Mouse (Mus musculus) kidney, postnatal 36 days (tissue): ENCODE data around the gene Nrtn.

Experiments used
- DNase-seq, 2 experiments: peaks; one replicate each; pipeline ENCODE4 v3.0.0; 2021 to 2022; ENCODE audit warnings: mixed read lengths in 2 of 2

The Nrtn gene

DNA sequence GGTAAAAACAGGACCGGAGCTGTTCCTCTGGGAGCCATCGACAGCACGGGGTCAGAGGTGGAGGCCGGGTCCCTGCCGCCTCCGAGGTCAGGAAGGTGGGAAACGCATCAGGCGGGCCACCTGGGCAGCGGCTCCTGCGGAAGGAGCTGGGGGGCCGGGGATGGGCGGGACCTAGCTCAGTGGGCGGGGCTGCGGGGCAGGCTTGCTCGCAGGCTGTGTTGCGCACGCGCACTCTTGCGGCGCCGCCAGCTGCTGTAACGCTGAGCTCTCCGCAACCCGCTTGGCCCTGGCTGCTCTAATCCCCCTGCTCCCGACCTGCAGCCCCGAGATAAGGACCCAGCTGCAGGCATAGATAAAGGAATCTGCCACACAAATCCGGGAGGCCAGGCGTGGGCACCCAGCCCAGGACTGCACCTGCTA lies 4.7 kb upstream of the Nrtn start:
- peak; percentile 89 to 97 for DNase-seq

- no peak for DNase-seq
These were observed 3.7 kb upstream of the Nrtn start for GRCm38 (mm10) chr17:56761077-56761476.

DNA sequence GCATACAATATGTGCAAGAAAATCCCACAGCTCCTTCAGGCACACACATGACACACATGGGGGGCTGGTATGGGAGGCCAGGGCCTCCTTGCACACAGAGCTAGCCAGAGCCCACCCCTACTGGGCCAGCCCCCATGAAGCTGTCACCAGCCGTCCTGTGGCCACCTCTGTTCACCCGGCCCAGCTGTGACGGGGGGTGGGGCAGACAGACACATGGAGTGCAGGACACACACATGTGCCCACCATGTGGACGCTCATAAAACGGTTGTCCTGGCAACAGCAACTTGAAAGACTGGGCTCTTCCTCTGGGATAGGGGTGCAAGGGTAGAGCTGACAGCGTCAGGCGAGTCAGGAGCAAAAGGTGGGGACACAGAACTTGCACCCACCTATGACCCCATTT lies 1.9 kb upstream of the Nrtn start:
- no peak for DNase-seq

DNA sequence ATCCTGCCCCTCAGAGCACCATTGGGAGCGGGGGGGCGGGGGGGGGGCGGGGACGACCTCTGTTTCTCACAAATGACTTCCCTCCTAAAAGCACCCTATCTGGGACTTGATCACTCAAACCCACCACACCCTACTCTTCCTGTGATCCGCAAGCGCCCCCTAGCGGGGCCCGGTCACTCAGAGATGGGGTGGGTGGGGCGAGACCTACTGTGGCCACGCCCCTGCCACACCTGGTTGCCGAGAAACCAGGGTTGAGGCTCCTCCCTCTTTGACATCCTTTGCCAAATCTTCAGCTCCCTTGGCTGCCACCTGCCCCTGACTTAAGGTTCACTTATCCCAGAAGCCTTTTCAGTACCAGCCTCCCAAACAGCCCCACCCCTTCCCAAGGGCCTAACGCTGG lies 802 bp upstream of the Nrtn start:
- peak; percentile 76 to 92 for DNase-seq

DNA sequence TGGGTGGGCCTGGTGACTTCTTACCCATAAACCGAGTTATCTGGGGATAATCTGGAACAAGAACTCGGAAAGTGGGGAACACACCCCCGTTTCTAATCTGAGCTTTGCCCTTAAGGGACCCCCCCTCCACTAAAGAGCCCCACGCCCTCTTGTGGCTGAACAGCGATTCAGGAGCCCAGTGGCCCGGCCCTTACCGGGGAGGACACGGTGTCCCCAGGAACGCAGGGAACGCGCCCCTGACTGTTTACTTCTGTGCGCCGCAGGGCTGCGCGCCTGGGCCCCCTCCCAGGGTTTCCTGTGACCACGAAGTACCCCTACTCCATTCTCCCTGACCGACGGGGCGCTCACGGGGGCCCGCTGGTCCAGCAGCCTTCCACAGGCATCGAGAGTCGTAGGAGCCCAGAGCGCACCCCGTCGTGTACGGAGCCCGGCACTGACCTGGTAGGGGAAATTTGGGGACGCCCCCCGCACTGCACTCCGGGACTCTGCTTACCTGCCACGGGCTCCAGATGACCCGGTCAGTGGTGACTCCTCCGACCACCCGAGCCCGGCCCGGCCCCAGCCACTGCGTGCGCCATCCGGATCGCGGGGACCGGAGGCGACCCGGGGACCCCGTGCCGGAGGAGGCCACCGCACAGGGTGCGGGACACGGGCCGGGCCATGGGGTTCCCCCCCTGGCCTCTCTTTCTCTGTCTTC lies 479 bp downstream of the Nrtn start:
- peak; percentile 40 to 70 for DNase-seq

DNA sequence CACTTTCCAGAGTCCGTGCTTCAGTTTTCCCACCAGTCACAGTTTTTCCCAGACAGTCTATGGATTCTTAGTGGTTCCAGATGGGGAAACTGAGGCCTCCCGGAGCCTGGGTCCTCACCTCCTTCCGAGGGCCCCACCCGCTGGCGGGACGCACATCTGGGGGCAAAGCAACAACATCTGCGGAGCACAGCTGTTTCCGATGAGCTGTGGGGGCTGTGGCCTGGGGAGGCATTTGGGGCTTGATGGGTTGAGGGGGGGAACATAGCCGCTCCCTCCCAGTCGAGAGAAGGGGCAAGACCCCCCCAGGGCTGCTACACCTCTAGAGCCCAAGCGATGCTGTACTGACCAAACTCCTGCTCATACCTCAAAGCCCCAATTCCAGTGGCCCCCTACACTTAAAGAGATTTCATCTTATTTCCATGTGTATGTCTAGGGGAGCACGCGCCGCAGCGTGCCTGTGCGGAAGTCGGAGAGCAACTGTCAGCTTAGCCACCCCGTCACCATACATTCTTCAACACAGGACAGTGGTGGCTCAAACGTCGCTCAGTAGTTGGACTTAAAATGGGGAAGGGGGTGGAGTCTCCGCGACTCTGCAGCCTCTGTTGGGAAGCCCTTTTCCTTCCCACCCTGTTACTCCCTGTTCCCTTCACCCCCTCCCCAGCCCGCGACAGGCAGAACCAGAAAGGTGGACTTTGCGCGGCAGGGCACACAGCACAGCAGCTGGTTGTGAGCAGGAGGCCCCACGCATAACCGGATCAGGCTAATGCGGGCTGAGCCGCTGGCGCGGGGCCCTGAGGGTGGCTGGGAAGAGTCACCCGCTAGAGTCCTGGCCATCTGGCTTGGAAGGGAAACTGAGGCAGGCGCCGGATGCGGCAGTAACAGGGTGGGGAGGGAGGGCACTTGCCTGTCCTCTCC lies 2.8 kb downstream of the Nrtn start:
- peak; percentile 33 to 67 for DNase-seq

GRCm38 (mm10) chr17:56753452-56753851 lies 3.9 kb downstream of the Nrtn start:
- DNase-seq: peak in 1 of 2 experiments; percentile 33

DNA sequence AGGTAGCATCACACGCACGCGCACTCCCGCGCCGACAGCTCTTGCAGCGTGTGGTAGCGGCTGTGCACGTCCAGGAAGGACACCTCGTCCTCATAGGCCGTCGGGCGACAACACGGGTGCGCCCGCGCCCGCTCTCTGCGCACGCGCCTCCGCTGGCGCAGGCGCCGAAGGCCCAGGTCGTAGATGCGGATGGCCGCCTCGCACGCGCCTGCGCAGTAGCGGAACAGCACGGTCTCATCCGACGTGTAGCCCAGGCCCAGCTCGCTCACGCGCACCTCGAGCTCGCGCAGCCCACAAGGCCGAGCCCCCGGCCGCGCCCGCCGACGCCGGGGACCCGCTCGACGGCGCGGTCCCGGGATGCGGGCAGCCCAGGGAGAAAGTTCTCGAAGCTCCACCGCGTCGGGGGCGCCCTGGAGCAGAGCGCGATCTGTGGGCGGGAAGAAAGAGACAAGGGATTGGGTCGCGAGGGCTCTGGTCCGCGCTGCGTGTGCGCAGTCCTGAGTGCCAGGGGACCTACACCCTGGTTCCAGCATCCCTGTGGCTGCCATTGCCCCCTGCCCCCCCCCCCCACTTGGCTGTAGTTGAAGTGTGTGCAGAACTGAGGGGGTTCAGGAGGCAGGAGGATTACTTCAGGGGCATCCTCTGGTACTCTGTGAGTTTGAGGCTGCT lies 5.8 kb downstream of the Nrtn start:
- peak in 1 of 2 experiments; percentile 70 for DNase-seq

- no peak for DNase-seq
These were observed 13.2 kb downstream of the Nrtn start for GRCm38 (mm10) chr17:56744173-56744572.

DNA sequence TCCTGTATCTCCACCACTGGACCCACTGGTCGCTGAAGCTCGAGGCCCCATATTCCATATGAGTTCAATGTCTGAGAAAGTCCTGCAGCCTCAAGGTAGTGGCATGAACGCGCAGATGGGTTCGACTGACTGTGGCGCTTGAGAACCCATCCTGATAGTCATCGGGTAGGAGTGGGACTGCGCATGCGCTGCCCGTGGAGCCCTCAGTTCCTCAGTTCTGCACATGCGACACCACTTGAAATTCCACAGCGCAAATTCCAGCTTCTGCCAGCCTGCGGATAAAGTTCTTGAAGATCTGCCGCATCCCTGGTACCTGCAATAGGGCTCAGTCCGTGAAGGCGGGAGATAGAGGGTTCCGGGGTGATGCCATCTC lies 16.6 kb downstream of the Nrtn start:
- no peak for DNase-seq

DNA sequence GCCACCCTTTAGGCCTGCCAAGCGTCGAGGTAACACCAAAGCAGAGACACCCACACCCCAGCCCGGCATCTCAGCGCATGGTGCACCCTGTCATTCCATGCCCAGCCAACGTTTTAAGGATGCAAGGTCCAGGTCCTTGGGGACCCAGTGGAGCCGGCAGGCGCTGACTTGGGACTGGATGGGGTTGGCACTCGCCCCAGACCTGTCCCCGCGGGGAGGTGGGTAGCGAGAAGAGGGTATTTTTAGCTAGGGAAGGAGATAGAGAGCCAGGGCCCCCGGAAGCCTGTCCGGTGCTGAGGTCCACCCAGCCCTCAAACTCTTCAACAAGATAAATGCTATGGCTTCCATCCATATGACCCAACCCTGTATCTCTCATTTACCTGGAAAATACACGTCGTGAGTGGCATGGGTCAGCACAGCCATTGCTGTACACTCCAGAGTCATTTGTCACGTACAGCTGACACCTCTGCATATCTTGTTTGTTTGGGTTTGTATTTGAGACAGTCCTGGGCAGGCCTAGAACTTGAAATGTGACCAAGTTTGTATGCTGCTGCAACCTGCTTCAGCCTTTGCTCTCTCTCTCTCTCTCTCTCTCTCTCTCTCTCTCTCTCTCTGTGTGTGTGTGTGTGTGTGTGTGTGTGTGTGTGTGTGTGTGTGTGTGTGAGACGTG lies 17.1 kb downstream of the Nrtn start:
- DNase-seq: no peak

DNA sequence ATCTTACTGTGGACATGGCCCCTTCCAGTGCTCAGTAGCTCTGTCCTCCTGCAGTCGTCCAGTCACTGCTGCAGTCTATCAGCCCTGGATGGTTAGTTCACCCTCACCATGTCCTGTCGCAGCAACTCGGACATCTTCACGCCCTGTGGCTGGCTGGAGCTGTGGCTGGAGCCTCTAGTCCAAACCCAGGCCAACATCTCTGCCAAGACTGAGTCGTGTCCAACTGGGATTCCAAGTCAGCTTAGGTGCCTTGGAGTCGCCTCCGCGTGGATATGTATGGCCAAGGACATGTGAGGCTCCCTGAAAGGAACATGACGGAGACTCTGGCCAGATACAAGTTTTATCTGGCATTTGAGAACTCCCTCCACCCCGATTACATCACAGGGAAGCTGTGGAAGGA lies 19.1 kb downstream of the Nrtn start:
- DNase-seq: no peak

GRCm38 (mm10) chr17:56736534-56736933 lies 20.8 kb downstream of the Nrtn start:
- DNase-seq: no peak

- DNase-seq: no peak
These were observed 27.7 kb downstream of the Nrtn start for GRCm38 (mm10) chr17:56729656-56730055.

GRCm38 (mm10) chr17:56729151-56729550 lies 28.2 kb downstream of the Nrtn start:
- DNase-seq: peak; percentile 32 to 41

DNA sequence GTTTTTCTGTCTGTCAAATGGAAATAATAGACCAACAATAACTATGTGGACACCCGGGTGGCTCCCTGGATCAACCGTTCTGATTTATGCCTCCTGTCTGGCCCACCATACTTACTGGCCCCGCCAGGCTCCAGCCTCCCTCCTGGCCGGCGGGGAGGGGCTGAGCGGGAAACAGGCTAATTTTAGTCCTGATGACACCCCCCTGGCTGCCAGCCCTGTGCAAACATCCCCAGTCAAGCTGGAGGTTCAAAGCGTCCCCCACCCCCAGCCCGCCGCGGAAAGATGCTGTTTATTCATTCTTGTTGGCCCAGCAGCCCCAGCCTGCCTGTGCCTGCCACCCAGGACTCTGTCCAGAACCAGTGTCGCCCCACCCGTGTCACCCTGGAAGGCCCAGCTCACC lies 29.2 kb downstream of the Nrtn start:
- peak; percentile 32 to 50 for DNase-seq

DNA sequence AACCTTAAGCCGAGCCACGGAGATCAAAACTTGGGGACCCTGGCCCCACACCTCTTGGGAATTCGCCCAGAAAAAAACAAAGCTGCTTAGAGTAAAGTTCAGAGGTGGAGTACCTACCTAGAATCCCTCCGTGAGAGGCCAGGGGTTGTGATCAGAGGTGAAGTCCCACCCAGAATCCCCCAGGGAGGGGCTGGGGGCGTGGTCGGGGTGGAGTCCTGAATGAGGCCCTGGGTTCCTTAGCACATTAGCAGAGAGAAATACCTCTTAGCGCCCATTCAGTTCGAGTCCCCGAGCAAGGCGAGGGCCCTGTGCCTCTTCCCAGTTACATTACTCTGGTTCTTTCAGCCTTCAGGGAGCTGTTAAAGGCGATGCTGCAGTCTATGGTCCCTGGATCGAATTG lies 29.7 kb downstream of the Nrtn start:
- DNase-seq: peak; percentile 8 to 55

- no peak for DNase-seq
These were observed 30.2 kb downstream of the Nrtn start for GRCm38 (mm10) chr17:56727029-56727649.

- peak in 1 of 2 experiments; percentile 38 for DNase-seq
These were observed 33.7 kb downstream of the Nrtn start for GRCm38 (mm10) chr17:56723419-56724161.

GRCm38 (mm10) chr17:56722441-56722840 lies 34.9 kb downstream of the Nrtn start:
- peak; percentile 69 to 70 for DNase-seq

DNA sequence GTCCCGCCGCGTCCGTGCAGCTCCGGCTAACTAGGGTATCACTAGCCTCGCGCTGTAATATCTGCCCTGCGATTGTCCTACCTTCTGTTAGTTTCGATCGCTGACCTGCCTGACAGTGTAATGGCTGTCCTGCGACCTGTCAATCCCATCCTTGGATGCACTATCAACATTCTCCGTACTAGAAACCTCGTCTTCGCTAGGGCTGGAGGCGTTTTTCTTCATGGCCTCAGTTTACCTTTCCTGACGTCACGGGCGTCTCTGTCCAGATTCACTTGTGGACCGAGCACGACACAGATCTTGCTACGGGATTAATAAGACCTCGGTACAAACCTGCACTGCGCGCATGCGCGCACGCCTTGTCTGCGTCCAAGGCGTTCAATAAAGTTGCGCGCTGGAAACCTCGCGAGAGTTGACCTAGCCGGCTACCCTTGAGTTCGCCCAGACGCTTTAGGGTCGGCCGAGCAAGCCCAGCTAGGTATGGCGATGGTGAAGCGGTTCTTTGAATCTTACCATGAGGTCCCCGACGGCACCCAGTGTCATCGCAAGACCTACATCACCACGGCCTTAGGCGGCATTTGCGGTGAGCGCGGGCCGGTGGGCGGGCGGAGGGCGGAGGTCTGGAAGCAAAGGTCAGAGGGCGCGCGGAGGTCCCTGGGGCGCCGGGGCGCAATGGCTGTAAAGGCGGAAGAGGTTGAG lies 39.8 kb downstream of the Nrtn start, which contains the start of the genes Ndufa11 and Vmac:
Ndufa11 (plus strand) TSS at position 405 of the 696 bp plus-strand sequence.
Vmac (minus strand) TSS at position 660 of the 696 bp plus-strand sequence.
- DNase-seq: peak; percentile 97 to 99
